Mouse (Mus musculus) adipocyte (in vitro differentiated cells): ENCODE data around the gene Thrsp.
A peak's percentile ranks its signal among the peaks of the same experiment; 100 is the strongest.

ENCODE experiments used
- DNase-seq: peaks from one replicate; pipeline ENCODE4 v3.0.0-alpha.2; 2016; ENCODE audit warnings: low spot score

Gene Thrsp

GRCm38 (mm10) chr7:97416473-97416872, 1.1 kb downstream of the Thrsp start:
- no peak for DNase-seq

DNA sequence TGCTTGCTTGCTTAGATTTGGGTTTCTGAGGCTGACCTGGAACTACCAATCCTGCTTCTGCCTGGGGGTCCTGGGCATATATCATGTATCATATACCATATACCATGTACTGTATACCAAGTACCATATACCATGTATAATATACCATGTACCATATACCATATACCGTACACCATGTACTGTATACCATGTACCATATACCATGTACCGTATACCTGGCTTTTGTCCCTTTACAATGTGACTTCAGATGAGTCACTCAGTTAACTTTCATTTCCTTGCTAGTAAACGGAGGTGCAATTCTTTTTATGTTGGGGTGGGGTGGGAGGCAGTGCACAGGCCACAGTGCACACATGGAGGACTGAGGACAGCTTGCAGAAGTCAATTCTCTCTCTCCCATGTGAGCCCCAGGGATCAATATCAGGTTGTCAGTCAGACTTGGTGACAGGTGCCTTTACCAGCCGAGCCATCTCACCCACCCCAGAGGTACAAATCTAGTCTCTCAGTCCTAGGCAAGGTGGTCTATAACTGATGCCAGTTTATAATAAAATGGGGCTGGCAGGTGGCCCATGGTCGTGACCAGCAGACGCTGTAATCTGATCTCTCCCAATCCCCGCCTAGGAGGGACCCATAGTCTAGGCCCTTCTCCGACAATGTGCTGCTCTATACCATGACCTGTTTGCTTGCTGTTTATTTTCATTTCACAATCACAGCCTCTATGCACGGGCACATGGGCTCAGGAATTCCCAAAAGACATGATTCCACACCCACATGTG, 2.4 kb downstream of the Thrsp start:
- DNase-seq, result no peak

- DNase-seq, result peak; percentile 53
These were observed 3.1 kb downstream of the Thrsp start for GRCm38 (mm10) chr7:97414426-97414825.

GRCm38 (mm10) chr7:97413981-97414380, 3.5 kb downstream of the Thrsp start:
- DNase-seq, result no peak

DNA sequence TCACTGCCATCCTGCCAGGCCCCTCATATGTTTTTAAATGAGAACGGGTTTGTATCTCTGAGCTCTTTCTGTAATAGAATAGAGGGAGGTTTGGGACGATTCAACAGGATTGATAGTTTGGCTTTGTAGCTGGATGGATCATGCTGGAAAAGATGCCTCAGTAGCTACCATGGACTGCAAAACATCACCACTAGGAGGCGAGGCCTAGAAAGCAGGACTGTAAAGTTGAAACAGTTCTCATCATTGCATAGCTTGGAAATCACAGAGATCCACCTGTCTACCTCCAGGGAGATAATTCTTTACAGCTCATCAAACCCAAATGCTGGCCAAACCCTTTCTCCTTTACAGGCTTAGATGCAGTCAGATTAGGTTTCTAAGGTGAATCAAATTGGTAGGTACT, 6.0 kb downstream of the Thrsp start:
- DNase-seq, result no peak

GRCm38 (mm10) chr7:97411106-97411505, 6.4 kb downstream of the Thrsp start:
- DNase-seq, result no peak

DNA sequence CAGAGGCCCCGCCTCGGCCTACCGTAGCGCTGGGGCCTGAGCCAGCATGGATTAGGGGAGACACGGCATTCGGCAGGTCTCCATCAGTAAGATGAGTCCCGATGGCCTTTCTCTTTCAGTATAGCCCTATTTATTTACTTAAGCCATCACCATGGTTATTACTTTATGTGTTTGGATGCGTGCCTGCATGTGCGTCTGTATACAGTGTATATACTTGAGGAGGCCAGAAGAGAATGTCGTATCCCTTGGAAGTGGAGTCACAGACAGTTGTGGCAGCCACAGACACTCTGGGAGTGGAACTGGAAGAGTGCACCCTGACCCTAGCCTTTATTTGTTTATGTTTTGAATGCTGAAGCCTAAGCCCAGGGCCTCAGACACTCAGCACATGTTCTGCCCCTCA, 10.4 kb downstream of the Thrsp start:
- DNase-seq, result no peak

GRCm38 (mm10) chr7:97399960-97400715, 17.4 kb downstream of the Thrsp start, which contains the start of gene Ndufc2:
TSS of gene Ndufc2 (plus strand) at chr7:97400003.
- peak; percentile 83 for DNase-seq

DNA sequence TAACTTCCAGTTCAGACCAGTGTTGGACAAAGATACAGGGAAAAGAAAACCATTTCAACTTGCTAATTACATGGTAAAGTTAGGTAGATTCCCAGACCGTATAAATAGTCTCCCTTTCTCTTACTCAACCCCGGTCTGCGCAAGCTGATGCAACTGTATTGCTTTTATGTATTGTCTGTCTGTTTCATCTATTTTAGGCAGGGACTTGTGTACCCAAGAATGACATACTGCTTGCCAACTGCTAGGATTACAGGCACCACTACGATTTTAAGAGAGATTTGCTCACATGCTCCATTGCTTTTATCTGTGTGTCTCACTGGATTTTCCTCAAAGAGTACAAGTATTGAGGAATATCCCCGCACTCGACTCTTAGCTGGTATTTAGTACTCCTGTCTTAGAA, 18.6 kb downstream of the Thrsp start:
- DNase-seq, result no peak

DNA sequence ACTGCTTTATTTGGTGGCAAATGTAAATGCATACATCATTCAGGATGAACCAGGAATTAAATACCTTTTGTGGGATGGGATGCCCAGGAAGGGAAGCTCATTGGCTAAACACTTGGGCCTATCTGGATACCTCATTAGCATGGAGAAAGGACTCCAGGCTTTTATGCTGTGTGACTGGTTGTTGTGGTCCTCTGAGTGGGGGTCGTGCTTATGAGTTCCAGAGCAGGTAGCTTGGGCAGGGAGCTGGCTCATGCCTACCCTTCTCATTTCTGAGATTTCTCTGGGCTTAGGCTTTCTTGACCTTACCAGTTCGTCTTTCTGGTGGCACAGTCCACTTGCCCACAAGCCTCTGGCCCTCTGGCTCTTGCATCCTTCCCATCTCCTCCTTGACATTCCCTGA, 23.2 kb downstream of the Thrsp start:
- no peak for DNase-seq

GRCm38 (mm10) chr7:97392079-97392445, 25.5 kb downstream of the Thrsp start:
- no peak for DNase-seq

GRCm38 (mm10) chr7:97391293-97392078, 26.0 kb downstream of the Thrsp start:
- DNase-seq, result no peak

DNA sequence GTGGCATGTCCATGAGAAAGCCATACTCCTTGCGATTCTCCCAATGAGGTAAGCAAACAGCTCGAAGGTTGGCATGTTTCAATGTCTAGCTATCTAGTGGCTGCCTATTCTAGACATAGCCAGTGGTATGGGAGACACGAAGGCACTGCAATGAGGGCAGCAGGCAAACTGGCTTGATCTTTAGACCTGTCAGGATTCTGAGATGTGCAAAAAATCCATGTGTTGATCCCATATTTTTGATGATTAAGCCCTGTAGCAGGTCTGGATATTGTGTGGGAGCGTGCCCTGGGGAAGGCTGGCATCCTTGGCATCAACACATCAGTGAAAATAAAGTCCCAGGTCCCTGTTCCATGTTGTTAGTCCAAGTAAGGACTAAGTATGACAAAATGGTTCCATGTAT, 29.0 kb downstream of the Thrsp start:
- DNase-seq, result no peak

DNA sequence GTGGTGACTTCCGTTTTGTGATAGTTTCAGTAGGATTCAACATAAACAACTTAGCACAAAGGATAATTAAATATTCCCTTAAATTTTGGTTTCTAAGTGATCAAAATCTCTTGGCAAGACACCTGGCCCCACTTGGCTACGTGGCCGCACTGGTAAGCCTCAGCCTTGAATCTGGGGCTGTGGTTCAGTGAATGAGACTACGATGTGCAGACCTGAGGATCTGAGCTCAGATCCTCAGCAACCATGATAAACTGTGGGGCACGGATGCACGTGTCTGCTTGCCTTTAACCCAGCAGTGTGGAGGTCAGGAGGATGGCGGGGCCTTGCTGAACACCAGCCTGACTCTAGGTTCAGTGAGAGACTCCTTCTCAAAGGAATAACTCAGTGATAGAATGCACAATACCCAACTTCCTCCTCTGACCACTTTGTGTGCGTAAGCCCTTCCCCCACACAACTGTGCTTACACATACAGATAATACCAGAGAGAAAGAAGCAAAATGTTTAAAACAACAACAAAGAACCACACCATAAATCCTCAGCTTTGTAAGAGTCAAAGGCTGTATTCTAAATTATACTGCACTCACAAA, 29.9 kb downstream of the Thrsp start:
- no peak for DNase-seq

- peak; percentile 49 for DNase-seq
These were observed 30.6 kb downstream of the Thrsp start for GRCm38 (mm10) chr7:97386806-97387370.

GRCm38 (mm10) chr7:97386106-97386805, 31.3 kb downstream of the Thrsp start:
- peak; percentile 57 for DNase-seq

DNA sequence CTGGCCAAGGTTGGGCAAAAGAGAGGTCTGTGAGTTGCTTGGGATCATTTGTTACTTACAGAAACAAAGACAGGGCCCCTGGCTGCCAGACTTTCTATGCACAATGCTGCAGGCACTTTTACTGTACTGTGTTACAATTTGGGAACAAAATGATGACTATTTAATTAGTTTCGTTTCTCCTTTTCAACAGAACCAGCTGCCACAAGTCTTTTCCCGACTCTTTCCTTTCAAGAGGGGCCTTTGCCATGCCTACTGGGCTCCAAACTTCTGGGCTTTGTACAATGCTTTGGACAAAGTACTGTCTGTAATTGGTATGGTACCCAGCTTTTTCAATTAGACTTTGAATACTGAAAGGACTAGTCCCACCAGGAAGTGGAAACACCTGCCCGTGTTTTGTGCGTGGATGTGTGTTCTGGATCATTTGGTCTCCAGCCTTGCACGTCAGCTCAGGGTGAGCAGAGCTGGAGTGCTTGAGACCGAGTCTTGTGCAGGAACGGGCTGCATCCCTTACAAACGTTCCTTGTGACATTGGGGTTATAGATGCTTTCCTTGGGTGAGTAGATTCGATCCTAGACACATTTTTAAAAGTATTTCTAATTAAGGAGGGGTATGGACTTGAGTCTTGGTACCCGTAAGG, 33.9 kb downstream of the Thrsp start:
- DNase-seq, result no peak

GRCm38 (mm10) chr7:97382661-97383060, 34.9 kb downstream of the Thrsp start:
- DNase-seq, result no peak

DNA sequence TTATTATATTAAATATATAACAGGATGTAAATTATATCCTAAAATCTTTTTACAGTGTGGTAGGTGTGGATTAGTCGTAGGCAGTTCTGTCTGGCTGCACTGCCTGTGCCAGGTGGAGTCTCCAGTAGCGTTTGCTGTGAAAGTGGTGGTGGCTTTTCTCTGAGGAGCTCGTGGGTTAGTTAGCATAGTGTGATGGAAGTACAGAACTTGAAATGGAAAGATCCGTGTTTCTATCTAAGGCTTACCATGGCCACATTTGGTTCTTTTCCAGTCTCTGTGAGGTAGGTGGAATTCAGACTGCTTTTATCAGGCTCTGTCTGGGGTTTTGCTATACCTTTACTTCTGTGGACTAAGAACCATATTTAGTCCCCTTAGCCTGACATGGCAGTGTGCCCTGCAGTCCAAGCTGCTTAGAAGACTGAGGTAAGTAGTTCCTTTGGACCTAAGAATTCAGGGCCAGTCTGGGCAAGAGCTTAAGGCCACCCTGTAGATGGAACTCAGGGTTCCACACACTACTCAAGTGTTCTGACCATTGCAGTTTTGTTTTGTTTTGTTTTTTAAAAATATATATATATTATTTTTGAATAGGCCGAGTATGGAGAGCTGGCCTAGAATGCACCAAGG, 36.9 kb downstream of the Thrsp start:
- no peak for DNase-seq

DNA sequence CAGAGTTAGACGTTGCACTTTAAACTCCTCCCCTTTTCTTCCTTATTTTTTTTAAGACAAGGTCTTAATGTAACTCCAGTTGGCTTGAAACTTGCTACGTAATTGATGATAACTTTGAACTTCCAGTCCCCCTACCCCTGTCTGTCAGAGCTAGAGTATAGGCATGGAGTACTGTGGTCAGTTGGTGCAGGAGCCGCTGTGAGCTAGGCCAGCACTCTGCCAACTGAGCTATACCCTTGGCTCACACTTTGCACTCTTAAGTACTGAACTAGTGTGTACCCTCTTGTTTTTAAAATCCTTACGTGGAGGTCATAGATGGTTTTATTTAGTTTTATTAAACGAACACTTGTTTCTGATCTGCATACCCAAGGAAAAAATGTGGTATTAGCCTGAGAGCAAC, 38.2 kb downstream of the Thrsp start:
- no peak for DNase-seq
